Mouse (Mus musculus): ENCODE measurements around the gene Hgd. TPM values are rescaled to one million over a fixed set of nuclear protein-coding genes. Genes with fewer than 3 reads are reported as not detected.

Hgd gene
- polyA plus RNA-seq, 1 experiment from 2014 or later, result 0.28 TPM

DNA sequence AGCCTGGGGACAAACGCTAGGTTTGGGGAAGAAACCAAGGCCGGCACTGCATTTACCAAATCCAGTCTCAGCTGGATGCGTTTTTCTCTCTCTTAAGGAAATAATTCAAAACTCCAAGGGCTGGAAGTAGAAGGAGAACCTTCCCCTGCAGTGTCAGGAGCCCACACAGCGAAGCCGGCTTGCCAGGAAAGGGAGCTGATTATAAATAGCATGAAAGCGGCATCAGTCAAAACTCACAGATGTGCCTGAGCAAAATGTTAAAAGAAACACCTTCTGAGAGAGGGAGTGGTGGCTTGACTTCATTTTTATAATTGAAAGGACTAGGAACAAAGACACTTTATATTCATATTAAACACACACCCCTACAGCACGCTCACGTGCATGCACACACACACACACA is 30.4 kb downstream of the Hgd start:
- no peak for ATAC-seq (replicated peaks; ENCODE audit: low FRiP score)
- WGBS, result 81% methylated on average over 8 of the region's 8 CpGs

DNA sequence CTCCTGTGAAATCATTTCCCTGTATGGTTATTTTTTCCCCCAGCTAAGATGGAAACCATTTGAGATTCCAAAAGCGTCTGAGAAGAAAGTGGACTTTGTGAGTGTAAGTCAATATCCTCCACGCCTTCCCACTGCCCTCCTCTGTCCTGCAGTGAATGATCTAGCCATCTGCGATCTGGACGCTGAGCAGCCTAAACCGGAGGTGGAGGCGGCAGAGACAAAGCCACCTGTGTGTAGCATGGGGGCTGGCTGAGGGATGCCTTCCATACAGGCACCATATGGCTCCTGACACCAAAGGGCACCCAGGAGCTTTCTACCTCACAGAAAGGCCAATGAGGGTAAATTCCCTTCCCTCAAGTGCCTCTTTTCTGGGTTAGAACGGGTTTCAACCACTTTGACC is 31.1 kb downstream of the Hgd start:
- H3K27ac ChIP-seq (ENCODE audit: low read depth, low read length), result no peak overlapping the region
- 72% methylated on average over 7 of the region's 7 CpGs for WGBS
- no peak overlapping the region for H3K4me3 ChIP-seq (ENCODE audit: low read depth, low read length)
- DNase-seq (ENCODE audit: low spot score) (no peak), ATAC-seq (replicated peaks; ENCODE audit: low FRiP score) (no peak)
- no peaks in the 10 kb centered on the region for H3K9me3 ChIP-seq (ENCODE audit: control insufficient read depth, low read length)
- H3K9ac ChIP-seq (ENCODE audit: low read length), result no peak overlapping the region
- H3K36me3 ChIP-seq (ENCODE audit: control insufficient read depth, insufficient read depth, low read length), result no peaks in the 10 kb centered on the region
- H3K4me2 ChIP-seq (ENCODE audit: low read depth, low read length, severe bottlenecking), result no peak overlapping the region
- no peaks in the 10 kb centered on the region for H3K4me1 ChIP-seq (replicated peaks; ENCODE audit: control insufficient read depth, insufficient read depth, low read length)
- H3K27me3 ChIP-seq (ENCODE audit: control insufficient read depth, insufficient read depth, low read length), result no peaks in the 10 kb centered on the region

More for the DNA sequence above, 30.4 kb downstream of the Hgd start:
- no peaks in the 10 kb centered on the region for H3K9me3 ChIP-seq (ENCODE audit: control insufficient read depth, low read length)
- H3K36me3 ChIP-seq (ENCODE audit: control insufficient read depth, insufficient read depth, low read length), result no peaks in the 10 kb centered on the region
- DNase-seq (ENCODE audit: low spot score), result no peak
- no peak overlapping the region for H3K4me3 ChIP-seq (ENCODE audit: low read depth, low read length)
- H3K27ac ChIP-seq (ENCODE audit: low read depth, low read length), result no peak overlapping the region
- no peak overlapping the region for H3K9ac ChIP-seq (ENCODE audit: low read length)
- H3K4me2 ChIP-seq (ENCODE audit: low read depth, low read length, severe bottlenecking), result no peak overlapping the region
- H3K4me1 ChIP-seq (replicated peaks; ENCODE audit: control insufficient read depth, insufficient read depth, low read length), result no peaks in the 10 kb centered on the region
- no peaks in the 10 kb centered on the region for H3K27me3 ChIP-seq (ENCODE audit: control insufficient read depth, insufficient read depth, low read length)

DNA sequence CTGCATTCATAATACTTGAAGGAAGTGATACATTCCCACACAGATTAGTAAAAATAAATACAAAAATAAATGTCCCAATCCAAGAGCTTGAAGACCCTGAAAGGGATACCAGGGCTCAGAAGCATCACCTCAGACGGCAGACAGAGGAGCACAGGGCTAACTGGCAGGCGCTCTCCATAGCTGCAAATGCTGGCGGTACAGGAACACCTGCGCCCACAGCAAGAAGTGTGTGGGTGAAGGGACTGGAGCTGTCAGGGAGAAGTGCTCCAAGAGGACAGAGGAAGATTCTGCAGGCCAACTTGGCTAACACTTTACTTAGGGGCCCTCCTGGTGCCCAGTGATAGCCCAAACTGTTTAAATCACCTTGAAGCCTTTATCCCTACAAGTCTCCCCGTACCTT is 32.1 kb downstream of the Hgd start:
- H3K9me3 ChIP-seq (ENCODE audit: control insufficient read depth, low read length), result no peaks in the 10 kb centered on the region
- H3K4me1 ChIP-seq (replicated peaks; ENCODE audit: control insufficient read depth, insufficient read depth, low read length), result no peaks in the 10 kb centered on the region
- H3K4me3 ChIP-seq (ENCODE audit: low read depth, low read length), result no peak overlapping the region
- H3K27ac ChIP-seq (ENCODE audit: low read depth, low read length), result no peak overlapping the region
- no peak overlapping the region for H3K9ac ChIP-seq (ENCODE audit: low read length)
- no peaks in the 10 kb centered on the region for H3K27me3 ChIP-seq (ENCODE audit: control insufficient read depth, insufficient read depth, low read length)
- DNase-seq (ENCODE audit: low spot score) (no peak), ATAC-seq (replicated peaks; ENCODE audit: low FRiP score) (no peak)
- H3K4me2 ChIP-seq (ENCODE audit: low read depth, low read length, severe bottlenecking), result no peak overlapping the region
- no peaks in the 10 kb centered on the region for H3K36me3 ChIP-seq (ENCODE audit: control insufficient read depth, insufficient read depth, low read length)
- WGBS, result 92% methylated on average over 5 of the region's 5 CpGs

DNA sequence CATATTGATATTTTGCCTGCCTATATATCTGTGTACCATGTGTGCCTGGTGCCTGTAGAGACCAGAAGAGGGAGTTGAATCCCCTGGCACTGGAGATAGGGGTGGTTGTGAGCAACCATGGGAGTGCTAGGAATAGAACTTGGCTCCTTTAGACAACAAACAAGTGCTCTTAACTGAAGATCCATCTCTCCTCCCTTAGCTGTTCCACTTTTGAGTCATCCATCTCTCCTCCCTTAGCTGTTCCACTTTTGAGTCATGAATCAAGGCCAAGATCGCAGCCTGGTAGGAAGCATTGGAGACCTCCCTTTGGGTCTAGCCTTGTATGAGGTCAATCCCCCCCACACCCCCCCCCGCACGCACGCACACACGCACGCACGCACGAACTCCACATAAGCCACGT is 34.6 kb downstream of the Hgd start:
- no peaks in the 10 kb centered on the region for H3K36me3 ChIP-seq (ENCODE audit: control insufficient read depth, insufficient read depth, low read length)
- no peaks in the 10 kb centered on the region for H3K4me1 ChIP-seq (replicated peaks; ENCODE audit: control insufficient read depth, insufficient read depth, low read length)
- H3K4me3 ChIP-seq (ENCODE audit: low read depth, low read length), result no peak overlapping the region
- ATAC-seq (replicated peaks; ENCODE audit: low FRiP score) (no peak), DNase-seq (ENCODE audit: low spot score) (no peak)
- no peaks in the 10 kb centered on the region for H3K9me3 ChIP-seq (ENCODE audit: control insufficient read depth, low read length)
- H3K27me3 ChIP-seq (ENCODE audit: control insufficient read depth, insufficient read depth, low read length), result no peaks in the 10 kb centered on the region
- no peak overlapping the region for H3K27ac ChIP-seq (ENCODE audit: low read depth, low read length)
- H3K4me2 ChIP-seq (ENCODE audit: low read depth, low read length, severe bottlenecking), result no peak overlapping the region
- 96% methylated on average over 9 of the region's 9 CpGs for WGBS
- no peak overlapping the region for H3K9ac ChIP-seq (ENCODE audit: low read length)

DNA sequence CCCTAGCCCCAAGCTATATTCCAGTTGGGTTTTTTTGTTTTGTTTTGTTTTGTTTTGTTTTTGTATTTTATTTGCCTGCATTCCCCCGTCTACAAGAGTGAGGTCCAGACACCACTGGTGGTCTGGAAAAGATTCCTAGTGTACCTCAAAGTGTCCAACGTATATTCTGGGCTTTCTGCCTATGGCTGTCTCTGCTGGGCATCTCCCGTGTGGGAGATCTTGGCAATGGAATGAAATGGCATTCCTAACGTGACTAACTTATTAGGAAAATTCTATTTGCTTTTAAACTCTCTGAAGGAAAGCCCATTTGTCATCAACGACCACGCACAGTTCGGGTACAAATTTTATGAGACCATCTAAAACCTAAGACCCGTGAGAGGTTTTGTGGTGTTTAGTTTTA is 35.5 kb downstream of the Hgd start:
- Histone ChIP-seq H3K9me3 (ENCODE audit: control insufficient read depth, low read length) (no peaks in the 10 kb centered on the region), H3K4me1 (replicated peaks; ENCODE audit: control insufficient read depth, insufficient read depth, low read length) (no peaks in the 10 kb centered on the region), H3K36me3 (ENCODE audit: control insufficient read depth, insufficient read depth, low read length) (no peaks in the 10 kb centered on the region), H3K4me2 (ENCODE audit: low read depth, low read length, severe bottlenecking) (no peak overlapping the region), H3K27ac (ENCODE audit: low read depth, low read length) (no peak overlapping the region), H3K27me3 (ENCODE audit: control insufficient read depth, insufficient read depth, low read length) (no peaks in the 10 kb centered on the region), H3K9ac (ENCODE audit: low read length) (no peak overlapping the region), H3K4me3 (ENCODE audit: low read depth, low read length) (no peak overlapping the region)
- DNase-seq (ENCODE audit: low spot score) (no peak), ATAC-seq (replicated peaks; ENCODE audit: low FRiP score) (no peak)
- 82% methylated on average over 8 of the region's 8 CpGs for WGBS

DNA sequence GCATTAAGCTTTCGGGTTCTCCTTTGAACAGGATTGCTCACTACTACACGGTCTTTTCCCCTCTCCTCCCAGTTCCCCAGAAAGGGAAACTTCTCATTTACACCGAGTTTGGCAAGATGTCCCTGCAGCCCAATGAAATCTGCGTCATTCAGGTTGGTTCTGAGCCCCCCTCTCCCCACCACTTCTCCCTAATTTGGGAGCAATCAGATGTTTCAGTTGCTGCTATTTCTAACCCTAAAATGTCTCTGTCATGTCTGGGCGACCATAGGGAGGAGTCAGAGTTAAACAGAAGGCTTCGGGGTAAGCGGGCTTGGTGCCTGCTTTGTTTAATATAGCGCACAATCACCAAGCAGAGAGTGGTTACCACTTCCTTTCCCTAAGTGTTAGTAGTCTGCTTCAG is 36.2 kb downstream of the Hgd start:
- Histone ChIP-seq H3K9me3 (ENCODE audit: control insufficient read depth, low read length) (no peaks in the 10 kb centered on the region), H3K27ac (ENCODE audit: low read depth, low read length) (no peak overlapping the region), H3K4me1 (replicated peaks; ENCODE audit: control insufficient read depth, insufficient read depth, low read length) (no peaks in the 10 kb centered on the region), H3K9ac (ENCODE audit: low read length) (no peak overlapping the region), H3K4me2 (ENCODE audit: low read depth, low read length, severe bottlenecking) (no peak overlapping the region), H3K27me3 (ENCODE audit: control insufficient read depth, insufficient read depth, low read length) (no peaks in the 10 kb centered on the region), H3K36me3 (ENCODE audit: control insufficient read depth, insufficient read depth, low read length) (no peaks in the 10 kb centered on the region), H3K4me3 (ENCODE audit: low read depth, low read length) (no peak overlapping the region)
- DNase-seq (ENCODE audit: low spot score), result no peak
- ATAC-seq (replicated peaks; ENCODE audit: low FRiP score), result no peak
- 82% methylated on average over 8 of the region's 8 CpGs for WGBS

DNA sequence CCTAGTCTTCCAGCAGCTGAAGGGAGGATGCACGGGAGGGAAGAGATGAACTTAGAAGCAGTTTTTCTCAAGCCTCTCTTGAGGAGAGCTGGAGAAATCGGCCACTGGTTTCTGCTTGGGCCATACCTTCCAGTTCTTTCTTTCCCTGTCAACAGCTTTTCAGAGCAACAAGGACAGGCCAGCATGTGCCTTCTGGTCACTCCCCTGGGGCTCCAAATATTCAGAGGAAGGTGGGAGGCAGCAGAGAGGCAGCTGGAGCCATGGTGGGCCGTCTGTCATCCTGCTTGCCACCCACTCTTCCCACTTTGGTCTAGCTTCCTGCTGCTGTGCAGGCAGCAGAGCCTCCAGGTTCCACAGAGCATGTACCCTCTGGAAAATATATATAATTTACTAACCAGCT is 37.7 kb downstream of the Hgd start:
- H3K4me2 ChIP-seq (ENCODE audit: low read depth, low read length, severe bottlenecking), result no peak overlapping the region
- no peaks in the 10 kb centered on the region for H3K36me3 ChIP-seq (ENCODE audit: control insufficient read depth, insufficient read depth, low read length)
- WGBS, result 49% methylated on average over 3 of the region's 3 CpGs
- H3K27me3 ChIP-seq (ENCODE audit: control insufficient read depth, insufficient read depth, low read length), result no peaks in the 10 kb centered on the region
- no peaks in the 10 kb centered on the region for H3K9me3 ChIP-seq (ENCODE audit: control insufficient read depth, low read length)
- no peak overlapping the region for H3K9ac ChIP-seq (ENCODE audit: low read length)
- no peak overlapping the region for H3K4me3 ChIP-seq (ENCODE audit: low read depth, low read length)
- no peak overlapping the region for H3K27ac ChIP-seq (ENCODE audit: low read depth, low read length)
- ATAC-seq (replicated peaks; ENCODE audit: low FRiP score) (no peak), DNase-seq (ENCODE audit: low spot score) (no peak)
- no peaks in the 10 kb centered on the region for H3K4me1 ChIP-seq (replicated peaks; ENCODE audit: control insufficient read depth, insufficient read depth, low read length)

DNA sequence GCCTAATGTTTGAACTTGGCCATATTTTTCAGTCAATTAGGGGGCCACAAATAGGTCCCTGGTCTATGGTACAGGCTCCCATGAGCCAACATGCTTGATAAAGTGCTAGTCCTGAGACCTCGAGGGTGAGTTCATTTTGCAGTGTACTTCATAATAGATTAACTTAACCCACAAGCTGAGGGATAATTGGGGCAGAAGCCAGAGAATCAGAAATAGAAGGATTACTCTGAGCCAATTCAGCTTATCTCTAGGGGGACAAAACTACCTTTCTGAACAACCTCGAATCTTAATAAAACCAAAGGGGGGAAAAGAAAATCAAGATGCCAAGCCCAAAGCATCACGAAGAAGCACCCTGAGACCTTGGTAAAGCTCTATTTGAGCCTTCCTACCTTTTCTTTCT is 42.5 kb downstream of the Hgd start:
- 54% methylated on average over 3 of the region's 3 CpGs for WGBS
- H3K4me3 ChIP-seq (ENCODE audit: low read depth, low read length), result no peak overlapping the region
- H3K9ac ChIP-seq (ENCODE audit: low read length), result no peak overlapping the region
- H3K27me3 ChIP-seq (ENCODE audit: control insufficient read depth, insufficient read depth, low read length), result no peaks in the 10 kb centered on the region
- no peak overlapping the region for H3K27ac ChIP-seq (ENCODE audit: low read depth, low read length)
- DNase-seq (ENCODE audit: low spot score), result no peak
- no peak overlapping the region for H3K4me2 ChIP-seq (ENCODE audit: low read depth, low read length, severe bottlenecking)
- no peak for ATAC-seq (replicated peaks; ENCODE audit: low FRiP score)
- H3K9me3 ChIP-seq (ENCODE audit: control insufficient read depth, low read length), result no peaks in the 10 kb centered on the region
- no peaks in the 10 kb centered on the region for H3K4me1 ChIP-seq (replicated peaks; ENCODE audit: control insufficient read depth, insufficient read depth, low read length)
- no peaks in the 10 kb centered on the region for H3K36me3 ChIP-seq (ENCODE audit: control insufficient read depth, insufficient read depth, low read length)

DNA sequence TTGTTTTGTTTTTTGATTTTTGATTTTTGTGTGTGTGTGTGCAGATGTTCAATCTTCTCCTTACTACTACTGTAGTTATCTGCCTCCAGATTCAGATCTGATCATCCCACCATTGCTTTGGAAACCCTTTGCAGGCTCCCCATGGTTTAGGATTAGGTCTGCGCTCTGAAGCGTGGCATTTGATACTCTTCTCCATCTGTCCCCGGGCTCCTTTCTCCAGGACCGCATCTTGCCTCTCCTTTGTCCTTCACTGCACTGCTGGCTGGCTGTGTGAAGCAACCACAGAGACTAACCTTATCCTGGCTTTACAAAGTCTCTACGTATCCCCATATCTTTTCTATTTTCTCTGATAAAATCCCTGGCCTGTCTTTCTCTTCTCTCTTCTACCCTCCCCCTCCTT is 43.0 kb downstream of the Hgd start:
- DNase-seq (ENCODE audit: low spot score), result no peak
- Histone ChIP-seq H3K9me3 (ENCODE audit: control insufficient read depth, low read length) (no peaks in the 10 kb centered on the region), H3K4me1 (replicated peaks; ENCODE audit: control insufficient read depth, insufficient read depth, low read length) (no peaks in the 10 kb centered on the region), H3K9ac (ENCODE audit: low read length) (no peak overlapping the region), H3K4me2 (ENCODE audit: low read depth, low read length, severe bottlenecking) (no peak overlapping the region), H3K4me3 (ENCODE audit: low read depth, low read length) (no peak overlapping the region), H3K36me3 (ENCODE audit: control insufficient read depth, insufficient read depth, low read length) (no peaks in the 10 kb centered on the region), H3K27me3 (ENCODE audit: control insufficient read depth, insufficient read depth, low read length) (no peaks in the 10 kb centered on the region), H3K27ac (ENCODE audit: low read depth, low read length) (no peak overlapping the region)
- no peak for ATAC-seq (replicated peaks; ENCODE audit: low FRiP score)
- WGBS, result 38% methylated on average over 5 of the region's 5 CpGs

Data from forebrain, embryonic 11.5 days (tissue).